Mouse (Mus musculus): ENCODE results near the gene Trove2. TPM values are rescaled to one million over a fixed set of nuclear protein-coding genes. Genes with fewer than 3 reads are reported as not detected.

Trove2 gene
- total RNA-seq, 2 experiments from 2014 or later: 0.96 to 1.2 TPM

Other genes with a start within 250 kb of the Trove2 start
- not detected in 2 replicates for gene B3galt2, start 136.4 kb downstream of the Trove2 start, total RNA-seq (2015; ENCODE audit: low replicate concordance)
- 0.28 TPM in 1 of 2 replicates, not detected in the other for gene B3galt2, start 136.4 kb downstream of the Trove2 start, total RNA-seq (2017; ENCODE audit: low replicate concordance)
- gene Cdc73, start 74.2 kb downstream of the Trove2 start, total RNA-seq (2015; ENCODE audit: low replicate concordance): 16.3 and 26.1 TPM in 2 replicates
- gene Cdc73, start 74.2 kb downstream of the Trove2 start, total RNA-seq (2017; ENCODE audit: low replicate concordance): 13.4 and 18.9 TPM in 2 replicates
- gene Glrx2, start 60.7 kb downstream of the Trove2 start, total RNA-seq (2015; ENCODE audit: low replicate concordance): 30.9 and 35.5 TPM in 2 replicates
- gene Glrx2, start 60.7 kb downstream of the Trove2 start, total RNA-seq (2017; ENCODE audit: low replicate concordance): 4.3 and 9.2 TPM in 2 replicates
- 26.7 and 35.5 TPM in 2 replicates for gene Uchl5, start 204 bp upstream of the Trove2 start, total RNA-seq (2015; ENCODE audit: low replicate concordance)
- gene Uchl5, start 204 bp upstream of the Trove2 start, total RNA-seq (2017; ENCODE audit: low replicate concordance): 33.1 and 46.7 TPM in 2 replicates
- gene Rgs2, start 227.1 kb upstream of the Trove2 start, total RNA-seq (2015; ENCODE audit: low replicate concordance): 48.0 and 60.0 TPM in 2 replicates
- 26.3 and 40.9 TPM in 2 replicates for gene Rgs2, start 227.1 kb upstream of the Trove2 start, total RNA-seq (2017; ENCODE audit: low replicate concordance)